In the genomic region with DNA sequence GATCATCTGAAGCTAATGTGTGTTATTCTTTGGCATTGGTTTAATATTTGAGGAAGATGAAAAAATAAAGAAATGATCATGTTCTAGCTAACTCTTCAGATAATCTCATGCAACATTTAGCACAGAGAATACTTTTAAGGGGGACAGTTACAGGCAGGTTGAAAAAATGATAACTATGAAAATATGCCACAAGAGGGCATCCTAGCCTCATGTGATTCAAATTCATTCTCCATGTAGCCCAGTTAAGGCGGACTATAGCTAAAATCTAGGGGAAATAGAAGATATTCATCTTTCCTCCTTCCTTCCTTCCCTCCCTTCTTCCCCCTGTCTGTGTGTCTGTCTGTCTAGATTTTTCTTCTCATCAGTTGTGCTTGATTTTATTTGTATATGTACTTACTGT, we compare ENCODE assay signal across 8 mouse cellular contexts. TPM values are rescaled to one million over a fixed set of nuclear protein-coding genes. Genes with fewer than 3 reads are reported as not detected.
DNase-seq lines count a peak whose midpoint lies in the region; ATAC-seq and TF ChIP-seq lines count a peak whose summit lies in the region.

No protein-coding gene starts in this region.

- H3K27ac ChIP-seq in heart, postnatal 0 days (ENCODE audit: low read depth), result no peak overlapping the region
- H3K27ac ChIP-seq in heart, embryonic 10.5 days, result no peak overlapping the region
- no peak overlapping the region for H3K27ac ChIP-seq in forebrain, postnatal 0 days (ENCODE audit: low read depth, low read length)
- H3K27ac ChIP-seq in neural tube, embryonic 14.5 days (ENCODE audit: low read depth, low read length), result no peak overlapping the region

- peak; percentile 57; the same call in 1 of the 2 replicates for ATAC-seq in heart, postnatal 0 days (ENCODE audit: insufficient read depth, low read depth)
- ATAC-seq in forebrain, postnatal 0 days, result peak; percentile 84
- ATAC-seq in neural tube, embryonic 14.5 days (ENCODE audit: low read depth), result peak; percentile 82

- no peaks in the 10 kb centered on the region for H3K27me3 ChIP-seq in heart, postnatal 0 days (ENCODE audit: control insufficient read depth, insufficient read depth, low read length)
- no peaks in the 10 kb centered on the region for H3K27me3 ChIP-seq in heart, embryonic 10.5 days (ENCODE audit: insufficient read depth, poor library complexity, severe bottlenecking)
- no peaks in the 10 kb centered on the region for H3K27me3 ChIP-seq in forebrain, postnatal 0 days (ENCODE audit: insufficient read depth, low read length)
- no peaks in the 10 kb centered on the region for H3K27me3 ChIP-seq in neural tube, embryonic 14.5 days (ENCODE audit: control insufficient read depth, insufficient read depth, low read length)

- no peak overlapping the region for H3K9ac ChIP-seq in heart, postnatal 0 days (replicated peaks; ENCODE audit: low read depth, low read length)
- H3K9ac ChIP-seq in forebrain, postnatal 0 days, result no peak overlapping the region
- H3K9ac ChIP-seq in neural tube, embryonic 14.5 days (replicated peaks; ENCODE audit: low read depth, low read length), result no peak overlapping the region

- no peaks in the 10 kb centered on the region for H3K36me3 ChIP-seq in heart, postnatal 0 days (replicated peaks; ENCODE audit: control insufficient read depth, insufficient read depth, low read length)
- no peaks in the 10 kb centered on the region for H3K36me3 ChIP-seq in heart, embryonic 10.5 days
- no peaks in the 10 kb centered on the region for H3K36me3 ChIP-seq in forebrain, postnatal 0 days (ENCODE audit: insufficient read depth)
- no peaks in the 10 kb centered on the region for H3K36me3 ChIP-seq in neural tube, embryonic 14.5 days (ENCODE audit: control insufficient read depth, insufficient read depth, low read length)

- no peak for TF ChIP-seq EP300 in heart, postnatal 0 days (IDR thresholded peaks at IDR 0.05; ENCODE audit: low read depth)

- no peaks in the 10 kb centered on the region for H3K4me1 ChIP-seq in heart, postnatal 0 days (ENCODE audit: control insufficient read depth, insufficient read depth)
- H3K4me1 ChIP-seq in heart, embryonic 10.5 days, result no peaks in the 10 kb centered on the region
- no peaks in the 10 kb centered on the region for H3K4me1 ChIP-seq in forebrain, postnatal 0 days (ENCODE audit: insufficient read depth)
- no peaks in the 10 kb centered on the region for H3K4me1 ChIP-seq in neural tube, embryonic 14.5 days (ENCODE audit: control insufficient read depth, insufficient read depth, low read length)

- TF ChIP-seq CTCF in heart, postnatal 0 days (IDR thresholded peaks at IDR 0.05; ENCODE audit: low read depth), result peak; percentile 60
- peak; percentile 79 for TF ChIP-seq CTCF in forebrain, postnatal 0 days (IDR thresholded peaks at IDR 0.05; ENCODE audit: low read depth)

- DNase-seq in heart, postnatal 0 days (ENCODE audit: low spot score), result peak; percentile 56
- no peak for DNase-seq in heart, embryonic 10.5 days (ENCODE audit: low spot score)
- peak; percentile 29 for DNase-seq in thymus, postnatal 0 days (ENCODE audit: low spot score)
- DNase-seq in thymus, adult 18-20 months, result no peak
- DNase-seq in forebrain, postnatal 0 days, result peak; percentile 79
- DNase-seq in T-cell, adult 2 months (ENCODE audit: low spot score), result no peak
- no peak for DNase-seq in heart, adult 9 months (ENCODE audit: low spot score in 2 of 2)

- no peaks in the 10 kb centered on the region for H3K9me3 ChIP-seq in heart, postnatal 0 days (replicated peaks; ENCODE audit: control insufficient read depth, low read length)
- no peaks in the 10 kb centered on the region for H3K9me3 ChIP-seq in heart, embryonic 10.5 days
- no peaks in the 10 kb centered on the region for H3K9me3 ChIP-seq in forebrain, postnatal 0 days (ENCODE audit: low read length)
- H3K9me3 ChIP-seq in neural tube, embryonic 14.5 days (ENCODE audit: control insufficient read depth, low read length), result no peaks in the 10 kb centered on the region

- no peak overlapping the region for H3K4me2 ChIP-seq in heart, postnatal 0 days (ENCODE audit: low read depth, low read length)
- H3K4me2 ChIP-seq in forebrain, postnatal 0 days (ENCODE audit: low read depth), result no peak overlapping the region
- H3K4me2 ChIP-seq in neural tube, embryonic 14.5 days (ENCODE audit: low read depth, low read length), result no peak overlapping the region

- WGBS in heart, postnatal 0 days, result 0% methylated on average over 1 of the region's 1 CpGs
- WGBS in heart, embryonic 10.5 days, result 13% methylated on average over 1 of the region's 1 CpGs
- 2% methylated on average over 1 of the region's 1 CpGs for WGBS in forebrain, postnatal 0 days
- 16% methylated on average over 1 of the region's 1 CpGs for WGBS in neural tube, embryonic 14.5 days

- H3K4me3 ChIP-seq in heart, postnatal 0 days (ENCODE audit: low read depth, low read length), result no peak overlapping the region
- no peak overlapping the region for H3K4me3 ChIP-seq in heart, embryonic 10.5 days
- no peak overlapping the region for H3K4me3 ChIP-seq in forebrain, postnatal 0 days (ENCODE audit: low read depth, low read length)
- no peak overlapping the region for H3K4me3 ChIP-seq in neural tube, embryonic 14.5 days (ENCODE audit: low read depth, low read length)

RNA-seq across cellular contexts. Expression of a gene that starts 17.6 kb away (rescaled TPM):
- total RNA-seq in heart, postnatal 0 days (2014; rRNA removed; ENCODE audit: low replicate concordance), result 69.7 and 73.9 TPM in 2 replicates
- polyA plus RNA-seq in heart, postnatal 0 days (2015; fragmentation: Nextera tagmentation; extraction: Ambion mirVana), result 23.7 and 25.6 TPM in 2 replicates
- polyA plus RNA-seq in heart, embryonic 10.5 days (2016; fragmentation: Nextera tagmentation; extraction: Ambion mirVana), result 21.6 and 31.0 TPM in 2 replicates
- 0.51 and 0.82 TPM in 2 replicates for polyA plus RNA-seq in thymus, postnatal 0 days (2015; fragmentation: Nextera tagmentation; extraction: Ambion mirVana)
- total RNA-seq in forebrain, postnatal 0 days (2014; rRNA removed), result 5.5 and 7.7 TPM in 2 replicates
- polyA plus RNA-seq in forebrain, postnatal 0 days (2015; fragmentation: Nextera tagmentation; extraction: Ambion mirVana), result 2.0 and 2.7 TPM in 2 replicates
- 6.5 and 9.9 TPM in 2 replicates for polyA plus RNA-seq in neural tube, embryonic 14.5 days (2014; fragmentation: Nextera tagmentation; extraction: Ambion mirVana)

RNA-seq across cellular contexts. Expression of a gene that starts 21.9 kb away (rescaled TPM):
- 1.3 and 9.2 TPM in 2 replicates for total RNA-seq in heart, postnatal 0 days (2014; rRNA removed; ENCODE audit: low replicate concordance)
- polyA plus RNA-seq in heart, postnatal 0 days (2015; fragmentation: Nextera tagmentation; extraction: Ambion mirVana), result 5.4 and 6.5 TPM in 2 replicates
- polyA plus RNA-seq in heart, embryonic 10.5 days (2016; fragmentation: Nextera tagmentation; extraction: Ambion mirVana), result 7.1 and 7.3 TPM in 2 replicates
- 10.1 and 16.4 TPM in 2 replicates for polyA plus RNA-seq in thymus, postnatal 0 days (2015; fragmentation: Nextera tagmentation; extraction: Ambion mirVana)
- 21.1 and 22.7 TPM in 2 replicates for total RNA-seq in forebrain, postnatal 0 days (2014; rRNA removed)
- 9.2 and 19.1 TPM in 2 replicates for polyA plus RNA-seq in forebrain, postnatal 0 days (2015; fragmentation: Nextera tagmentation; extraction: Ambion mirVana)
- polyA plus RNA-seq in neural tube, embryonic 14.5 days (2014; fragmentation: Nextera tagmentation; extraction: Ambion mirVana), result 23.7 and 25.8 TPM in 2 replicates

Comparison
In these comparisons a context has a peak if more than half of its experiments do, and no peak if none do; other contexts are left out.
1. DNase-seq: peak in heart, postnatal 0 days (single experiment), thymus, postnatal 0 days (single experiment) and forebrain, postnatal 0 days (single experiment); none in heart, embryonic 10.5 days (single experiment), thymus, adult 18-20 months (0 of 2), T-cell, adult 2 months (single experiment) and heart, adult 9 months (0 of 2).
2. Peak in every context shown above with its lines, with median percentiles within 50 percentile points of each other: ATAC-seq.